Mouse (Mus musculus) kidney, adult 2 months (tissue): ENCODE measurements around the gene Fam19a5. TPM values are rescaled to one million over a fixed set of nuclear protein-coding genes. Genes with fewer than 3 reads are reported as not detected.

ENCODE experiments used
- DNase-seq: peaks from one replicate; pipeline ENCODE4 v3.0.0; 2021
- H3K27ac ChIP-seq: fragments of 200-500 bp; 2 replicates; pipeline ENCODE4 v1.5.1; 2012; ENCODE audit warnings: low read depth, low read length, control low read depth, inconsistent platforms; ENCODE audit not compliant: insufficient read depth
- H3K27me3 ChIP-seq: fragments of 200-500 bp; replicated peaks from 2 replicates; pipeline ENCODE4 v1.6.1; 2012; ENCODE audit warnings: mild to moderate bottlenecking, moderate library complexity, low read length, inconsistent platforms; ENCODE audit not compliant: control insufficient read depth, insufficient read depth
- H3K36me3 ChIP-seq: fragments of 200-500 bp; 2 replicates; pipeline ENCODE4 v1.6.1; 2012; ENCODE audit warnings: mild to moderate bottlenecking, moderate library complexity, low read length, inconsistent platforms; ENCODE audit not compliant: control insufficient read depth, insufficient read depth
- H3K4me1 ChIP-seq: fragments of 200-500 bp; 2 replicates; pipeline ENCODE4 v1.6.1; 2011; ENCODE audit warnings: low read length; ENCODE audit not compliant: control insufficient read depth, insufficient read depth
- H3K4me3 ChIP-seq: fragments of 200-500 bp; 2 replicates; pipeline ENCODE4 v1.5.1; 2011; ENCODE audit warnings: mild to moderate bottlenecking, low read depth, low read length, control low read depth; ENCODE audit not compliant: insufficient read depth
- CTCF ChIP-seq: fragments of 200-500 bp; conservative IDR thresholded peaks from 2 replicates; pipeline ENCODE4 v1.5.1; 2011; ENCODE audit warnings: low read depth, mild to moderate bottlenecking, control low read depth, low read length, moderate library complexity, mixed read lengths; ENCODE audit not compliant: insufficient read depth, insufficient read length
- POLR2A ChIP-seq: fragments of 200-500 bp; IDR thresholded peaks from one replicate; pipeline ENCODE4 v1.6.1; 2011; ENCODE audit warnings: low read depth, low read length, control low read depth
- WGBS: fragments of 180-500 bp; shearing (Covaris S2); methylation state at CpG from one replicate; pipeline ENCODE4 v1.1.7; 2018; 5-methylcytosine and 5-hydroxymethylcytosine counted together
- polyA plus RNA-seq: library from polyadenylated mRNA; depleted of rRNA; stranded (reverse); fragments of >200 nt; gene quantifications from 2 replicates; pipeline ENCODE4 v1.2.3, GENCODE M21; 2012

Gene Fam19a5
- polyA plus RNA-seq, 1 experiment, result 6.3 TPM

DNA sequence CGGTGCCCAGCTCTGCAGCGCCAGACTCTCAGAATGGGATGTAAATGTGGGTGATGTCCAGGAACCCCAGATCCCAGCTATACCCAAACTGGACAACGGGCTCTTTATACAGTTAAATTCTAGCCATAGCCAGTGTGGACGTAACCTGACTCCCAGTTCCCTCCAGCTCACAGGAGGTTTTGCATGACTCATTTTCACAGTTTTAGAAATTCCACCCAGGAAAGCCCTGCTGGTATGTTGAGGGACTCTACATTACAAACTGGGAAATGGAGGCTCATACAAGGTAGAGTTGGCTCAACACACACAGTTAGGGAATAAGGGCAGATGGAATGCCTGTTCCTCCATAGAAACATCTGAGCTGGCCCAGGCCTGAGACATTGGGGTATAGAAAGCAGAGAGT is 147.9 kb downstream of the Fam19a5 start:
- TF ChIP-seq CTCF (no peak), POLR2A (no peak)
- no peak for DNase-seq
- H3K27ac ChIP-seq, result no peak overlapping the region
- 62% methylated on average over 4 of the region's 4 CpGs for WGBS
- no peaks in the 10 kb centered on the region for H3K27me3 ChIP-seq
- H3K36me3 ChIP-seq, result no peaks in the 10 kb centered on the region
- H3K4me3 ChIP-seq, result no peak overlapping the region
- no peaks in the 10 kb centered on the region for H3K4me1 ChIP-seq

DNA sequence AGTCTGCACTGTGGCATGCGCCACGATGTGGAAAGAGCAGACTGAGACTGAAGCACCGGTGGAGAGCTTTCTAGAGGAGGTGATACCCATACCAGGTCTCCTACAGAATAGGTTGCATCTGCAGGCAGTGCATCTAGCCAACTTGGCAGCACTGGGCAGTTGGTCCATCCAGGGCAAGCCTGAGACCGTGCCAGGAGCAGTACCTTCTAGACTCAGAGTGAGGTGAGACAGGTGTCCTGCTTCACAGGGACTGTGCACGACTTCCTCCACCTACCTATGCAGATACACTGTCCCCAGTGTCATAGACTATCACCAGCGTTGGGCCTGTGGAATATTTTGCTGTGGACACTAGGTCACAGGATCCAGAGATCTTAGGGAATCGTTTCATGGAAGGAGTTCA is 148.3 kb downstream of the Fam19a5 start:
- H3K4me3 ChIP-seq, result no peak overlapping the region
- WGBS, result 74% methylated on average over 7 of the region's 7 CpGs
- no peak overlapping the region for H3K27ac ChIP-seq
- H3K4me1 ChIP-seq, result no peaks in the 10 kb centered on the region
- H3K36me3 ChIP-seq, result no peaks in the 10 kb centered on the region
- H3K27me3 ChIP-seq, result no peaks in the 10 kb centered on the region
- TF ChIP-seq CTCF (no peak), POLR2A (no peak)
- DNase-seq, result no peak

GRCm38 (mm10) chr15:87692865-87693513 is 148.9 kb downstream of the Fam19a5 start:
- DNase-seq, result no peak
- 51% methylated on average over 4 of the region's 4 CpGs for WGBS
- no peak overlapping the region for H3K4me3 ChIP-seq
- no peaks in the 10 kb centered on the region for H3K36me3 ChIP-seq
- TF ChIP-seq POLR2A (no peak), CTCF (no peak)
- H3K27me3 ChIP-seq, result no peaks in the 10 kb centered on the region
- H3K27ac ChIP-seq, result no peak overlapping the region
- no peaks in the 10 kb centered on the region for H3K4me1 ChIP-seq

- H3K4me3 ChIP-seq, result no peak overlapping the region
- no peak for TF ChIP-seq CTCF
- no peak for TF ChIP-seq POLR2A
- no peaks in the 10 kb centered on the region for H3K4me1 ChIP-seq
- H3K27me3 ChIP-seq, result no peaks in the 10 kb centered on the region
- no peak overlapping the region for H3K27ac ChIP-seq
- H3K36me3 ChIP-seq, result no peaks in the 10 kb centered on the region
- DNase-seq, result no peak
- WGBS, result 68% methylated on average over 13 of the region's 13 CpGs
These were observed 153.4 kb downstream of the Fam19a5 start for GRCm38 (mm10) chr15:87697433-87697996.

GRCm38 (mm10) chr15:87698562-87699320 is 154.6 kb downstream of the Fam19a5 start:
- no peak for DNase-seq
- H3K4me3 ChIP-seq, result no peak overlapping the region
- H3K36me3 ChIP-seq, result no peaks in the 10 kb centered on the region
- WGBS, result 51% methylated on average over 14 of the region's 14 CpGs
- no peaks in the 10 kb centered on the region for H3K4me1 ChIP-seq
- TF ChIP-seq POLR2A, result no peak
- no peak for TF ChIP-seq CTCF
- no peaks in the 10 kb centered on the region for H3K27me3 ChIP-seq
- no peak overlapping the region for H3K27ac ChIP-seq

- TF ChIP-seq POLR2A (no peak), CTCF (no peak)
- Histone ChIP-seq H3K27ac (no peak overlapping the region), H3K4me3 (no peak overlapping the region), H3K36me3 (no peaks in the 10 kb centered on the region), H3K27me3 (no peaks in the 10 kb centered on the region), H3K4me1 (no peaks in the 10 kb centered on the region)
- 42% methylated on average over 1 of the region's 1 CpGs for WGBS
- no peak for DNase-seq
These were observed 158.7 kb downstream of the Fam19a5 start for GRCm38 (mm10) chr15:87702821-87703220.

- no peak overlapping the region for H3K27ac ChIP-seq
- H3K36me3 ChIP-seq, result no peaks in the 10 kb centered on the region
- no peak overlapping the region for H3K4me3 ChIP-seq
- TF ChIP-seq CTCF, result no peak
- no peak for TF ChIP-seq POLR2A
- WGBS, result 82% methylated on average over 3 of the region's 3 CpGs
- no peak for DNase-seq
- H3K4me1 ChIP-seq, result no peaks in the 10 kb centered on the region
- no peaks in the 10 kb centered on the region for H3K27me3 ChIP-seq
These were observed 159.2 kb downstream of the Fam19a5 start for GRCm38 (mm10) chr15:87703334-87703733.
